Mouse (Mus musculus) liver, embryonic 14.5 days (tissue): ENCODE results near the gene Fcgr1.

Source experiments
- CTCF ChIP-seq: IDR thresholded peaks from 2 replicates; pipeline ENCODE4 v1.5.1; 2016; ENCODE audit warnings: antibody characterized with exemption, low read depth, control low read depth
- EP300 ChIP-seq: IDR thresholded peaks from 2 replicates; pipeline ENCODE4 v1.6.1; 2016; ENCODE audit warnings: antibody characterized with exemption, low read depth

DNA sequence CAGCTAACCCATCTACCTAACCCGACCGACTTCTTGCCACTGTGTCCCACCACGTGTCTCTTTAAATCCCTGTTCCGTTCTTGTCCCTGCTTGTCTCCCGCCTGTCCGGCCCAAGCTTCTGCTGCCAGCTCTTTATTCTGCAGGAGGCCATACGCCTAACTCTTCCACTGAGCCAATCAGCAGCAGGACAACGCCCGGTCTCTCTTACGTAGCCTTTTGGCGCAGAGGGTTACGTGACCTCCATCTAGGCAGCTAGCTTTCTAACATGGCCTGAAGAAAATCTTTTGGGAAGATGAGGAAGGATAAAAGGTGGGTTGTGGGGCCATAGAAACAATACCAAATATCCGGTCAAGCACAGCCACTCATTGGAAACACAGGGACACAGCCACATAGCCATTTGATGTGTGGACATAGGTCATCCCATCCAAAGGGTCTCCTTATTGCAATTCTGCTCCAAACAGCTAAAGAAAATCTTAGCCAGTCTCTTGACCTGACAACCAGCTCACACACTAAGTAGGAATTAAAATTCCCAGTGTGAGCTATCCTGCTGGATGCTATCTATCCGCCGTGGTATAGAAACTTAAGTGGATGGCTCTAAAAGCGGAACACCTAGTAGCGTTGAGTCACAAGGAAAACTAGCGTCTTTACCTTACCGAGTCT is 31.4 kb downstream of the Fcgr1 start:
- TF ChIP-seq CTCF: no peak
- no peak for TF ChIP-seq EP300
